Mouse (Mus musculus): ENCODE results near the gene Tgfbr3l.
A peak's percentile ranks its signal among the peaks of the same experiment; 100 is the strongest.

Gene Tgfbr3l

GRCm38 (mm10) chr8:4247951-4248540 lies at the start of gene Tgfbr3l:
Gene Tgfbr3l, plus strand, starts transcription at chr8:4248214.
- no peak for DNase-seq (ENCODE audit: low spot score)

GRCm38 (mm10) chr8:4201321-4201720 lies 46.7 kb upstream of the Tgfbr3l start:
- DNase-seq (ENCODE audit: low spot score), result no peak

GRCm38 (mm10) chr8:4205246-4206123 lies 42.5 kb upstream of the Tgfbr3l start:
- no peak for DNase-seq (ENCODE audit: low spot score)

- no peak for DNase-seq (ENCODE audit: low spot score)
Measured at GRCm38 (mm10) chr8:4206182-4207015, 41.6 kb upstream of the Tgfbr3l start.

GRCm38 (mm10) chr8:4207016-4207350 lies 41.0 kb upstream of the Tgfbr3l start:
- DNase-seq (ENCODE audit: low spot score), result no peak

- DNase-seq (ENCODE audit: low spot score), result no peak
Measured at GRCm38 (mm10) chr8:4211097-4211496, 36.9 kb upstream of the Tgfbr3l start.

GRCm38 (mm10) chr8:4212809-4213209 lies 35.2 kb upstream of the Tgfbr3l start:
- no peak for DNase-seq (ENCODE audit: low spot score)

- DNase-seq (ENCODE audit: low spot score), result no peak
Measured at GRCm38 (mm10) chr8:4213210-4214005, 34.6 kb upstream of the Tgfbr3l start.

GRCm38 (mm10) chr8:4214006-4214980 lies 33.7 kb upstream of the Tgfbr3l start:
- DNase-seq (ENCODE audit: low spot score), result no peak

GRCm38 (mm10) chr8:4216296-4216695 lies 31.7 kb upstream of the Tgfbr3l start:
- DNase-seq (ENCODE audit: low spot score), result no peak

- peak; percentile 61 for DNase-seq (ENCODE audit: low spot score)
Measured at GRCm38 (mm10) chr8:4216791-4217621, 31.0 kb upstream of the Tgfbr3l start, which contains the start of gene Prr36. Gene Prr36, minus strand, starts transcription at chr8:4217459.

GRCm38 (mm10) chr8:4219617-4220016 lies 28.4 kb upstream of the Tgfbr3l start:
- no peak for DNase-seq (ENCODE audit: low spot score)

- DNase-seq (ENCODE audit: low spot score), result no peak
Measured at GRCm38 (mm10) chr8:4222059-4222458, 26.0 kb upstream of the Tgfbr3l start.

GRCm38 (mm10) chr8:4226323-4226722 lies 21.7 kb upstream of the Tgfbr3l start:
- no peak for DNase-seq (ENCODE audit: low spot score)

GRCm38 (mm10) chr8:4226739-4227347 lies 21.2 kb upstream of the Tgfbr3l start, which contains the start of gene Lrrc8e:
Gene Lrrc8e, plus strand, starts transcription at chr8:4226827.
- DNase-seq (ENCODE audit: low spot score), result no peak

GRCm38 (mm10) chr8:4227919-4228318 lies 20.1 kb upstream of the Tgfbr3l start:
- DNase-seq (ENCODE audit: low spot score), result no peak

GRCm38 (mm10) chr8:4229784-4230183 lies 18.2 kb upstream of the Tgfbr3l start:
- DNase-seq (ENCODE audit: low spot score), result no peak

GRCm38 (mm10) chr8:4230612-4231351 lies 17.2 kb upstream of the Tgfbr3l start:
- no peak for DNase-seq (ENCODE audit: low spot score)

Data from MN1 (cell line).